13 mouse cellular contexts compared by ENCODE assay signal in genomic region chr1:24195070-24195840, GRCm38 (mm10). TPM values are rescaled to one million over a fixed set of nuclear protein-coding genes. Genes with fewer than 3 reads are reported as not detected.
DNase-seq lines count a peak whose midpoint lies in the region; ATAC-seq lines count a peak whose summit lies in the region.
"Had no signal": no experiment of that assay in that cellular context is flagged by ENCODE, and none has a peak within 500 bp of the region (broad histone marks: within the 10 kb centered on the region; RNA-seq: fewer than 3 reads in every experiment).

No protein-coding gene starts in this region.

- ATAC-seq in heart, embryonic 11.5 days (replicated peaks; ENCODE audit: insufficient number of reproducible peaks, low FRiP score, low TSS enrichment): no peak
- peak; percentile 43; the same call in 1 of the 2 replicates for ATAC-seq in lung, embryonic 16.5 days (ENCODE audit: low read depth)
- peak; percentile 10; the same call in 1 of the 2 replicates for ATAC-seq in forebrain, embryonic 11.5 days (replicated peaks; ENCODE audit: low FRiP score)
- ATAC-seq in neural tube, embryonic 13.5 days (ENCODE audit: low read depth): no peak
- ATAC-seq: liver, embryonic 12.5 days had no signal

- H3K9ac ChIP-seq in heart, embryonic 11.5 days (ENCODE audit: low read depth, low read length): peak overlapping the region; percentile 24; the same call in 1 of the 2 replicates
- no peak overlapping the region for H3K9ac ChIP-seq in lung, embryonic 16.5 days (ENCODE audit: low read length)
- H3K9ac ChIP-seq in forebrain, embryonic 11.5 days (ENCODE audit: low read length): no peak overlapping the region
- H3K9ac ChIP-seq in neural tube, embryonic 13.5 days: no peak overlapping the region
- H3K9ac ChIP-seq: liver, embryonic 12.5 days; midbrain, embryonic 13.5 days had no signal

- no peak for DNase-seq in heart, postnatal 14 days
- no peak for DNase-seq in lung, postnatal 36 days
- DNase-seq in forebrain, embryonic 11.5 days (ENCODE audit: low spot score): no peak
- no peak for DNase-seq in layer of hippocampus, adult 9-11 months
- no peak for DNase-seq in adrenal gland, postnatal 10 days
- DNase-seq: gastrocnemius, postnatal 14 days; kidney, adult 8-10 months had no signal

- peak overlapping the region; percentile 57 for H3K27ac ChIP-seq in heart, embryonic 11.5 days (ENCODE audit: low read depth, low read length)
- peak overlapping the region; percentile 8 for H3K27ac ChIP-seq in lung, embryonic 16.5 days (ENCODE audit: low read length)
- H3K27ac ChIP-seq in forebrain, embryonic 11.5 days (ENCODE audit: low read depth, low read length): no peak overlapping the region
- H3K27ac ChIP-seq in neural tube, embryonic 13.5 days (replicated peaks): peak overlapping the region; percentile 9; the same call in 1 of the 2 replicates
- H3K27ac ChIP-seq: liver, embryonic 12.5 days; midbrain, embryonic 13.5 days had no signal

- H3K27me3 ChIP-seq in heart, embryonic 11.5 days (ENCODE audit: control insufficient read depth, insufficient read depth, low read length): no peaks in the 10 kb centered on the region
- H3K27me3 ChIP-seq in lung, embryonic 16.5 days (ENCODE audit: control insufficient read depth, insufficient read depth, low read depth, low read length): no peaks in the 10 kb centered on the region
- no peaks in the 10 kb centered on the region for H3K27me3 ChIP-seq in forebrain, embryonic 11.5 days (ENCODE audit: control insufficient read depth, insufficient read depth, low read length)
- no peaks in the 10 kb centered on the region for H3K27me3 ChIP-seq in neural tube, embryonic 13.5 days
- H3K27me3 ChIP-seq: liver, embryonic 12.5 days; midbrain, embryonic 13.5 days had no signal

- H3K4me1 ChIP-seq in heart, embryonic 11.5 days (ENCODE audit: control insufficient read depth, insufficient read depth, low read length): peaks cover 16% of the 10 kb centered on the region; the same call in 1 of the 2 replicates
- H3K4me1 ChIP-seq in lung, embryonic 16.5 days (replicated peaks; ENCODE audit: control insufficient read depth, insufficient read depth, low read length): peaks cover 4% of the 10 kb centered on the region
- peaks cover 11% of the 10 kb centered on the region; the same call in 1 of the 2 replicates for H3K4me1 ChIP-seq in forebrain, embryonic 11.5 days (replicated peaks; ENCODE audit: control insufficient read depth, insufficient read depth, low read length)
- peaks cover 15% of the 10 kb centered on the region; the same call in 1 of the 2 replicates for H3K4me1 ChIP-seq in neural tube, embryonic 13.5 days (replicated peaks)
- H3K4me1 ChIP-seq: liver, embryonic 12.5 days had no signal

- H3K9me3 ChIP-seq in heart, embryonic 11.5 days (replicated peaks; ENCODE audit: control insufficient read depth, low read length): no peaks in the 10 kb centered on the region
- no peaks in the 10 kb centered on the region for H3K9me3 ChIP-seq in lung, embryonic 16.5 days (ENCODE audit: control insufficient read depth, low read length)
- H3K9me3 ChIP-seq in forebrain, embryonic 11.5 days (ENCODE audit: control insufficient read depth, low read length): no peaks in the 10 kb centered on the region
- H3K9me3 ChIP-seq in neural tube, embryonic 13.5 days: no peaks in the 10 kb centered on the region
- H3K9me3 ChIP-seq: liver, embryonic 12.5 days; midbrain, embryonic 13.5 days had no signal

- 26% methylated on average over 12 of the region's 12 CpGs for WGBS in heart, embryonic 11.5 days (ENCODE audit: insufficient replicate concordance)
- 19% methylated on average over 12 of the region's 12 CpGs for WGBS in lung, embryonic 16.5 days
- 37% methylated on average over 12 of the region's 12 CpGs for WGBS in forebrain, embryonic 11.5 days
- WGBS in neural tube, embryonic 13.5 days: 51% methylated on average over 12 of the region's 12 CpGs

- intact Hi-C loops in heart, postnatal 14 days (cut with DNase I): no loop called here

- H3K4me2 ChIP-seq in heart, embryonic 11.5 days: peak overlapping the region; percentile 48
- peak overlapping the region; percentile 32 for H3K4me2 ChIP-seq in lung, embryonic 16.5 days (ENCODE audit: low read depth, low read length)
- peak overlapping the region; percentile 15; the same call in 1 of the 2 replicates for H3K4me2 ChIP-seq in forebrain, embryonic 11.5 days (ENCODE audit: low read depth, low read length, severe bottlenecking)
- 0 out of 2 replicates have a peak overlapping the region, but pooled peaks have one; percentile 16 for H3K4me2 ChIP-seq in neural tube, embryonic 13.5 days
- H3K4me2 ChIP-seq: liver, embryonic 12.5 days; midbrain, embryonic 13.5 days had no signal

- H3K36me3 ChIP-seq in heart, embryonic 11.5 days (ENCODE audit: control insufficient read depth, insufficient read depth, low read length): no peaks in the 10 kb centered on the region
- no peaks in the 10 kb centered on the region for H3K36me3 ChIP-seq in lung, embryonic 16.5 days (ENCODE audit: control insufficient read depth, insufficient read depth, low read length)
- H3K36me3 ChIP-seq in forebrain, embryonic 11.5 days (ENCODE audit: control insufficient read depth, insufficient read depth, low read length): no peaks in the 10 kb centered on the region
- no peaks in the 10 kb centered on the region for H3K36me3 ChIP-seq in neural tube, embryonic 13.5 days
- H3K36me3 ChIP-seq: liver, embryonic 12.5 days; midbrain, embryonic 13.5 days had no signal

- peak overlapping the region; percentile 28 for H3K4me3 ChIP-seq in heart, embryonic 11.5 days (ENCODE audit: low read depth, low read length)
- peak overlapping the region; percentile 16; the same call in 1 of the 2 replicates for H3K4me3 ChIP-seq in lung, embryonic 16.5 days (ENCODE audit: low read length)
- H3K4me3 ChIP-seq in forebrain, embryonic 11.5 days (ENCODE audit: low read depth, low read length): peak overlapping the region; percentile 7; the same call in 1 of the 2 replicates
- peak overlapping the region; percentile 12; the same call in 1 of the 2 replicates for H3K4me3 ChIP-seq in neural tube, embryonic 13.5 days
- H3K4me3 ChIP-seq: liver, embryonic 12.5 days; midbrain, embryonic 13.5 days had no signal

RNA-seq across cellular contexts. Expression of gene Col9a1, which starts 17.8 kb away (rescaled TPM):
- polyA plus RNA-seq in heart, embryonic 11.5 days (2014; fragmentation: Nextera tagmentation; extraction: Ambion mirVana): 18.5 and 23.8 TPM in 2 replicates
- total RNA-seq in heart, postnatal 14 days (2021): under 1 TPM; 0.15 to 0.19 TPM
- polyA plus RNA-seq in lung, embryonic 16.5 days (2015; fragmentation: Nextera tagmentation; extraction: Ambion mirVana): 12.7 and 13.1 TPM in 2 replicates
- polyA plus RNA-seq in forebrain, embryonic 11.5 days (2014; fragmentation: Nextera tagmentation; extraction: Ambion mirVana): 10.4 and 12.7 TPM in 2 replicates
- 11.9 and 21.7 TPM in 2 replicates for polyA plus RNA-seq in neural tube, embryonic 13.5 days (2015; fragmentation: Nextera tagmentation; extraction: Ambion mirVana)
- total RNA-seq in adrenal gland, postnatal 10 days (2021): 1 to 10 TPM in 1 of 2 experiments, not detected in 1; 1.2 TPM
- polyA plus RNA-seq: C2C12 had no signal

Comparison
In these comparisons a context has a peak if more than half of its experiments do, and no peak if none do; other contexts are left out.
1. ATAC-seq: peak in lung, embryonic 16.5 days (single experiment) and forebrain, embryonic 11.5 days (single experiment); none in heart, embryonic 11.5 days (single experiment) and neural tube, embryonic 13.5 days (single experiment).
2. Peak in every context shown above with its lines, with median percentiles within 50 percentile points of each other: H3K4me2 ChIP-seq and H3K4me3 ChIP-seq.